Mouse (Mus musculus): Measurements from ENCODE around the gene Zfp459. TPM values are rescaled to one million over a fixed set of nuclear protein-coding genes. Genes with fewer than 3 reads are reported as not detected.
"Not testable (repeated sequence)": the region's sequence is repeated elsewhere in the genome, so short reads cannot be mapped to it uniquely, and the experiment has no call there.

Zfp459 gene
- 1 to 10 TPM; 3.6 to 9.4 TPM for total RNA-seq (2021)

DNA sequence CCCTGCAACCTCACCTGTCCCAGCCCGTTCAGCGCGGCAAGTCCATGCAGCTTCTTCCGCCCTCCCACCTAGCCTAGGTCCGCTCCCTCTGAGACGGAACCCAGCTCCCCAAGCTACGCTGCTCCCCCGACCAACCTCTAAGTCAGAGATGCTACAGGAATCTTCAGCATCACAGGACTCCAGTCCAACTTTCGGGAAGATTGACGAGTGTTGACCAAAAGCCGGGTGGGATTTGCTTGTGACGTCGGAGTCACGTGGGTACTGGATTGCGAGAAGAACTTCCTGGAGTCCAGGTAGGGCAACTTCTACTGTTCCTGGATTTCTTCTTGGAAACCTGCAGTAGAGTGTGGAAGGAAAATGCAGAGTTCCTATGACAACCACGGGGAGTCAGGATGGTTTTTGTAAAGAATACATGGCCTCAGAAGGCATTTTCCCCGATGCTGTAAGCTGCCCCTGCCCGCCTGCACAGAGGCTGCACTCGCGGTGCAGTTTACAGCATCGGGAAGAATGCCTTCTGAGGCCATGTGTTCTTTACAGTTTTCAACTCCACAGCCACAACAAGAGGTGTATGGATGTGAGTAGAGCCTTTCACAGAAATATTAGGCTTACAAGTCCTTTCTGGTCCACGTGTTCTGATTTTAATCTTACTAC, at the start of gene Zfp459:
Gene Zfp459, minus strand, starts transcription at position 212 of the 651 bp plus-strand sequence.
- DNase-seq (ENCODE audit: low spot score in 2 of 2): peak; percentile 51 to 52
- intact Hi-C loops (cut with DNase I): no loop called here

DNA sequence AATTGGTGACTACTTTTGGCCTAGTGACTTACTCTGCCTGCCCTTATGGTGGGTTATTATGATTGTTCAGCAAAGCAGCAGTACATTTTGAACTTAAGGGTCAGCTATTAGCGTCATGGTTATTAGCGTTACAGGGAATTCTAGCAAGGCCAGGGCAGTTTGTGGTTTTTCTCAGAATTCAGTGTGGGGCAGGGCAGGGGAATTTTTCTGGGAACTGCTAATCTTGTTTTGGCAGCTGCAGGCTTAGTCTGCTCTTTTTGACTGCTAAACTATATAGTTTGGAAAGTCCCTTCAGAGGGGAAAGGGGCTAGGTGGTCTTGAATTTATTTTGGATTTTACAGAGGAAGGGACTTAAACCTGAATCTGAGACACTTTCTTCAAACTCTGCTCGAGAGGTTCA, 48.1 kb upstream of the Zfp459 start:
- DNase-seq (ENCODE audit: low spot score in 2 of 2): no peak
- intact Hi-C loops (cut with DNase I): no loop called here

DNA sequence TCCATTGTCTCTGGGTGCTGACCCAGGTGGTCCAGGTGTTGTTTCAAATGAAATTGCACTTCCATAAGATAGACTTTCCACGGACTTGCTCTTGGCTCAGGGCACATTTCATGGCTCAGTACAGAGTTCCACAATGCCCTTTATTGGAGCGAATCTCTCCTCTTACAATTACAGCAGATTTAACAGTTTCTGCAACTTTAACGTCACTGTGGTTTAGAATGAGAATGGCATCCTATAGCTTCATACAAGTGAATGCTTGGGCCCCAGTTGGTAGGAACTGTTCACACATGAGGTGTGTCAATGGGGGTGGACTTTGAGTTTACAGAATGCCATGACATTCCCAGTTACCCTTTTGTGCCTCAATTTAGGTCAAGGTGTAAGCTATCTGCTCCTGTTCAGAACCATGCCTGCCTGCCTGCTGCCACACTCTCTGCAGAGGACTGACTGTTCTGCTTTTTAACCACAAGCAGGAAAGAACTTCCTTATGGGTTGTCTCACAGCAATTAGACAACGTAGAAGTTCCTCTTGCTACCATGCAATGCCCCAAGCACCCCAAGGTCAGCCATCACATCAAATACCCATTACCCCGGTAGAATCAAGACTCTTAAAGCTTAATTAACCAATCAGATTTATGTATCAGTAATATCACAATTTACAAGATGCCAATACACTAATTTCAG, 42.4 kb upstream of the Zfp459 start:
- intact Hi-C loops (cut with DNase I); DNase-seq (ENCODE audit: low spot score in 2 of 2): not testable (repeated sequence)

DNA sequence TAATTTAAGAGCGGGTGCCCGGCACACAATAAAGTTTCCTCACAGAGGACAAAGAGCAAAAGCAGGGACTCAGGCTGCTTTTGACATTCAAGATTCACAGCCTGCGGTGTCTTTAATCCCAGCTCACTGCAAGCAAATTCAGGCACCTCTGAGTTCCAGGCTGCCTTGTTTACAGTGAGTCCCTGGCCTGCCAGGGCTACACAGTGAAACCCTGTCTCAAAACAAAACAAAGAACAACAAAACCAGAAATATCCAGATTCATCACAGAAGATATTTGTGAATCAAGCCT, 30.7 kb upstream of the Zfp459 start:
- intact Hi-C loops (cut with DNase I): no loop called here

GRCm38 (mm10) chr13:67451172-67452020, 30.2 kb upstream of the Zfp459 start, which contains the start of gene Zfp874a:
Gene Zfp874a, minus strand, starts transcription at chr13:67451624.
- intact Hi-C loops (cut with DNase I): loop anchor here (1.0 kb wide), 1 partner anchor 33 kb away; the partner anchor contains the start of gene Zfp874b
- peak; percentile 92 to 97 for DNase-seq (ENCODE audit: low spot score in 2 of 2)

More for the DNA sequence above, 30.7 kb upstream of the Zfp459 start:
- DNase-seq (ENCODE audit: low spot score in 2 of 2): no peak

DNA sequence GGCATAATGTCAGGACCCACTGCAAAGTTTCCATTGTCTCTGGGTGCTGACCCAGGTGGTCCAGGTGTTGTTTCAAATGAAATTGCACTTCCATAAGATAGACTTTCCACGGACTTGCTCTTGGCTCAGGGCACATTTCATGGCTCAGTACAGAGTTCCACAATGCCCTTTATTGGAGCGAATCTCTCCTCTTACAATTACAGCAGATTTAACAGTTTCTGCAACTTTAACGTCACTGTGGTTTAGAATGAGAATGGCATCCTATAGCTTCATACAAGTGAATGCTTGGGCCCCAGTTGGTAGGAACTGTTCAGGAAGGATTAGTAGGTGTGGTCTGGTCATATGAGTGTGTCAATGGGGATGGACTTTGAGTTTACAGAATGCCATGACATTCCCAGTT, 15.9 kb upstream of the Zfp459 start:
- intact Hi-C loops (cut with DNase I); DNase-seq (ENCODE audit: low spot score in 2 of 2): not testable (repeated sequence)

GRCm38 (mm10) chr13:67428116-67428515, 6.9 kb upstream of the Zfp459 start:
- intact Hi-C loops (cut with DNase I): no loop called here
- DNase-seq (ENCODE audit: low spot score in 2 of 2): no peak

- DNase-seq (ENCODE audit: low spot score in 2 of 2); intact Hi-C loops (cut with DNase I): not testable (repeated sequence)
Measured at GRCm38 (mm10) chr13:67425699-67426098, 4.5 kb upstream of the Zfp459 start.

- DNase-seq (ENCODE audit: low spot score in 2 of 2); intact Hi-C loops (cut with DNase I): not testable (repeated sequence)
Measured at GRCm38 (mm10) chr13:67422532-67422931, 1.3 kb upstream of the Zfp459 start.

GRCm38 (mm10) chr13:67420558-67421206, 536 bp downstream of the Zfp459 start:
- peak in 1 of 2 experiments; percentile 4 for DNase-seq (ENCODE audit: low spot score in 2 of 2)
- intact Hi-C loops (cut with DNase I): no loop called here

- intact Hi-C loops (cut with DNase I): no loop called here
- no peak for DNase-seq (ENCODE audit: low spot score in 2 of 2)
Measured at GRCm38 (mm10) chr13:67416811-67417210, 4.4 kb downstream of the Zfp459 start.

DNA sequence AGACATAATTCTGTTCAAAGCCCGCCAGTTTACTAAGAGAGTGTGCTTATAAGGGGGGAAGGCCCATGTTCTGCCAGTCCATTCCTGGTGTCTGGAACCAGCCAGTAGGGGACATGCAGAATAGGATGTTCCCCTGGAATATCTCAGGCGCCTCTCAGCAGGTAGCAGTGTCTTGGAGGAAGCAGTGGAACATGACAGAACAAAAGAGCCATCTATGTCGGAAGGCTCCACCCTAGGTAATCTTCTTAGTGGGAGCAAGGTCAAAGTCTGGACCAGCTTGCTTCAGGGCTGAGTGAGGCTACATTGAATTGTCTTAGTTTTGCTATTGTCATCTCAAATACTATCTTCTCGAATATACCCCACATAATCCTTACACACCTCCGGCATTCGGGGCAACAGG, 5.5 kb downstream of the Zfp459 start:
- intact Hi-C loops (cut with DNase I): no loop called here
- no peak for DNase-seq (ENCODE audit: low spot score in 2 of 2)

DNA sequence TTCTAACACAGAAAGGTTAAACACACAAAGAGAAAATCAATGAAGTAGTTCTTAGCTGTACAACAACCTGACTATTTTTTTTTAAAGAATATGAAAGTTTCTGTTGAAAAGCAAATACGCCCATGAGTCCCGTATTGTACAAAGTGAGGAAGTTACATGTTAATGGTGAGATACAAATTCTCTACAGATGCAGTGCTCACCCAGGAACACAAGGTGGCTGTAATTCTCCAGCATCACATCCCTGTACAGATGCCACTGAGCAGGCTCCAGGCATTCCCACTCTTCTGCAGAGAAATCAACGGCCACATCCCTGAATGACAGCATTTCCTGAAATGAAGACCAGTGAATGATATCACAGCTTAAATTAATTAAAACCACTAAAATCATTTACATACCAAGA, 7.6 kb downstream of the Zfp459 start:
- peak in 1 of 2 experiments; percentile 17 for DNase-seq (ENCODE audit: low spot score in 2 of 2)
- intact Hi-C loops (cut with DNase I): not testable (repeated sequence)

DNA sequence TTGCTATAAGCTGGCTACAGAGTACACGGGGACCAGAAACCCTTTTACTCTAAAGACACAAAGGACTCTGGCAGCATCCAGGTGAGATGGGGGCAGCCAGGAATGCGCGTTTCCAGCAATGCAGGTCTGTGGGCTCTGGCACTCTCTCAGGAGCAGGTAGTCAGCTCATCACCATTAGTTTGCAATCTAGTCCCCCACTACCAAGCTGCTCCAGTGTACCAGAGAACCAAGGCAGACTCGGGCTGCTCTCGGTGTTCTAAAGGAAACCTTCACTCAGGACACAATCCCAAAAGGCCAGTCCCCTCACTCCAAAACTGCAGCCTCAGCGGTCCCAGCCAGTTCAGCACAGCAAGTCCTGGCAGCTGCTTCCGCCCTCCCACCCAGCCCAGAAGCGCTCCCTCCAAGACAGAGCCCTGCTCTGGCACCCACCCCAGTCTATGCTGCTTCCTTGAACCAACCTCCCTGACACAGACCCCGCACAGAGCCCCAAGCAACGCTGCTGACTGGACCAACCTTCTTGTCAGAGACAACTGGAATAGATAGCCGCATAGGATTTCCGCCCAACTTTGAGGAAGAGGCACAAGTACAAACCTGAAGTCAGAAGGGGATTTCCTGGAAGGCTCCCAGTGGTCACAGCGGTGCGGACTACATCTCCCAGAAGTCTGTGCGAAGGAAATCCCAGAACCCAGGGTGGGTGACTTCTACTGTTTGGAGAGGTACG, 21.9 kb downstream of the Zfp459 start, which contains the start of gene Zfp429:
Gene Zfp429, minus strand, starts transcription at position 637 of the 721 bp plus-strand sequence.
- DNase-seq (ENCODE audit: low spot score in 2 of 2): peak; percentile 73 to 82
- intact Hi-C loops (cut with DNase I): not testable (repeated sequence)

- DNase-seq (ENCODE audit: low spot score in 2 of 2); intact Hi-C loops (cut with DNase I): not testable (repeated sequence)
Measured at GRCm38 (mm10) chr13:67376255-67376654, 45.0 kb downstream of the Zfp459 start.

DNA sequence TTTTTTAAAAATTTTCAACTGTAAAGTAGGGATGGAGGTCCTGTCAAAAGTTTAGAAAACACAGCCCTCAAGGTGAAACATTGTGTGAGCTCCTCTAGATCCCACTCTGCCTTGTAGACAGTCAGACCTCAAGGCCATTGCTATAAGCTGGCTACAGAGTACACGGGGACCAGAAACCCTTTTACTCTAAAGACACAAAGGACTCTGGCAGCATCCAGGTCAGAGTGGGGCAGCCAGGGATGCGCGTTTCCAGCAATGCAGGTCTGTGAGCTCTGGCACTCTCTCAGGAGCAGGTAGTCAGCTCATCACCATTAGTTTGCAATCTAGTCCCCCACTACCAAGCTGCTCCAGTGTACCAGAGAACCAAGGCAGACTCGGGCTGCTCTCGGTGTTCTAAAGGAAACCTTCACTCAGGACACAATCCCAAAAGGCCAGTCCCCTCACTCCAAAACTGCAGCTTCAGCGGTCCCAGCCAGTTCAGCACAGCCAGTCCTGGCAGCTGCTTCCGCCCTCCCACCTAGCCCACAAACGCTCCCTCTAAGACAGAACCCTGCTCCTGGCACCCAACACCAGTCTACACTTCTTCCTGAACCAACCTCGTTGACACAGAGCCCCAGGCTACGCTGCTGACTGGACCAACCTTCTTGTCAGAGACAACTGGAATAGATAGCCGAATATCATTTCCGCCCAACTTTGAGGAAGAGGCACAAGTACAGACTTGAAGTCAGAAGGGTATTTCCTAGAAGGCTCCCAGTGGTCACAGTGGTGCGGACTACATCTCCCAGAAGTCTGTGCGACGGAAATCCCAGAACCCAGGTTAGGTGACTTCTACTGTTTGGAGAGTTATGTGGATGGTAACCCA, 45.9 kb downstream of the Zfp459 start, which contains the start of the genes Gm28041 and Zfp456:
Gene Gm28041, minus strand, starts transcription at position 684 of the 862 bp plus-strand sequence.
Gene Zfp456, minus strand, starts transcription at position 761 of the 862 bp plus-strand sequence.
- peak; percentile 60 to 71 for DNase-seq (ENCODE audit: low spot score in 2 of 2)
- intact Hi-C loops (cut with DNase I): not testable (repeated sequence)

- intact Hi-C loops (cut with DNase I): loop anchor here (1.0 kb wide), 2 partner anchors 54 to 252 kb away; partner anchors contain the start of genes Gm28557 and Zfp457
- DNase-seq (ENCODE audit: low spot score in 2 of 2): peak; percentile 92 to 95
Measured at GRCm38 (mm10) chr13:67360131-67360744, 61.0 kb downstream of the Zfp459 start, which contains the start of the genes Gm28044 and Zfp953. Gene Gm28044, minus strand, starts transcription at chr13:67360536. Gene Zfp953, minus strand, starts transcription at chr13:67360605.

Measured in left cerebral cortex, postnatal 25 days (tissue).